Mouse (Mus musculus) spleen, postnatal 10 days (tissue): Measurements from ENCODE around the gene Fat3.

Experiments
- DNase-seq, 2 experiments: peaks; one replicate each; pipeline ENCODE4 v3.0.0; 2021 to 2022; ENCODE audit warnings: low spot score in 2 of 2

Fat3 gene

GRCm38 (mm10) chr9:15948086-15948485 is 553.0 kb downstream of the Fat3 start:
- no peak for DNase-seq

GRCm38 (mm10) chr9:15944182-15944581 is 556.9 kb downstream of the Fat3 start:
- no peak for DNase-seq

GRCm38 (mm10) chr9:15943486-15944153 is 557.5 kb downstream of the Fat3 start:
- no peak for DNase-seq

GRCm38 (mm10) chr9:15941818-15942217 is 559.3 kb downstream of the Fat3 start:
- DNase-seq: no peak

- DNase-seq: no peak
These were observed 560.0 kb downstream of the Fat3 start for GRCm38 (mm10) chr9:15940933-15941673.

GRCm38 (mm10) chr9:15939594-15939993 is 561.5 kb downstream of the Fat3 start:
- peak in 1 of 2 experiments; percentile 16 for DNase-seq

- peak in 1 of 2 experiments; percentile 16 for DNase-seq
These were observed 563.1 kb downstream of the Fat3 start for GRCm38 (mm10) chr9:15937837-15938514.

GRCm38 (mm10) chr9:15930928-15931443 is 570.1 kb downstream of the Fat3 start:
- no peak for DNase-seq

GRCm38 (mm10) chr9:15928331-15928730 is 572.8 kb downstream of the Fat3 start:
- DNase-seq: no peak

GRCm38 (mm10) chr9:15927378-15928083 is 573.6 kb downstream of the Fat3 start:
- DNase-seq: no peak

- no peak for DNase-seq
These were observed 575.8 kb downstream of the Fat3 start for GRCm38 (mm10) chr9:15925237-15925636.

GRCm38 (mm10) chr9:15920271-15920670 is 580.8 kb downstream of the Fat3 start:
- DNase-seq: no peak

- DNase-seq: no peak
These were observed 581.6 kb downstream of the Fat3 start for GRCm38 (mm10) chr9:15919373-15920005.

GRCm38 (mm10) chr9:15916600-15916999 is 584.5 kb downstream of the Fat3 start:
- DNase-seq: no peak

GRCm38 (mm10) chr9:15912735-15913134 is 588.4 kb downstream of the Fat3 start:
- DNase-seq: no peak

- no peak for DNase-seq
These were observed 591.5 kb downstream of the Fat3 start for GRCm38 (mm10) chr9:15909397-15910113.

- no peak for DNase-seq
These were observed 596.9 kb downstream of the Fat3 start for GRCm38 (mm10) chr9:15903948-15904750.

GRCm38 (mm10) chr9:15898112-15898511 is 603.0 kb downstream of the Fat3 start:
- DNase-seq: no peak

GRCm38 (mm10) chr9:15886756-15887155 is 614.3 kb downstream of the Fat3 start:
- no peak for DNase-seq

GRCm38 (mm10) chr9:15880754-15881153 is 620.3 kb downstream of the Fat3 start:
- no peak for DNase-seq
